Mouse (Mus musculus) mouse embryonic stem cell (cell line): ENCODE measurements around the gene Plbd2.

Experiments used
- in situ Hi-C, 2 experiments: fragments of 300-500 bp; cut with MboI; formaldehyde crosslinking; loops; 1 replicate in 1 of 2; 3 replicates in 1 of 2; pipeline ENCODE4 v1.14.3; 2019 to 2020; ENCODE audit warnings: low sequenced_read_pairs in 2 of 2, low pct_unique_long_range_greater_than_20kb in 1 of 2, mixed read lengths in 1 of 2; ENCODE audit not compliant: unreplicated experiment in 1 of 2

Gene Plbd2

DNA sequence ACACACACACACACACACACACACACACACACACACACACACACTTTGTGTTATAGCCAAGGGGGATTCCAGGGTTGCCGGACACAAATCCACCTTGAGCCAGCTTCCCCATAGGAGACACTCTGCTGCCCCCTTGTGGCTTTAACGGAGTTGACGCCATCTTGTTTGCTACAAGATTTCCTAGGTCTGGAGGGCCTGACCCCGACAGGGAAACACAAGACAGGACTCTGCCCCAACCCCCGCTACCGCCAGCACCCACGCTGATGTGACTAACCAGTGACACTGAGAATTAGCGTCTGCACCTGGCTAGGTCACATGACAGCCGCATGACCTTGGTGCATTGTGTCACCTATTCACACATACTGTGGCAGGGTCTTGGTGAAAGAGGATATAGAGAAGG, 45.8 kb downstream of the Plbd2 start:
- in situ Hi-C loops, result loop anchor here in 1 of 2 experiments (25.0 kb wide), 1 partner anchor 170 kb away; no protein-coding TSS in a partner anchor

- in situ Hi-C loops, result loop anchor here in 1 of 2 experiments (25.0 kb wide), 1 partner anchor 170 kb away; no protein-coding TSS in a partner anchor
Measured at GRCm38 (mm10) chr5:120456841-120457554, 46.4 kb downstream of the Plbd2 start.

DNA sequence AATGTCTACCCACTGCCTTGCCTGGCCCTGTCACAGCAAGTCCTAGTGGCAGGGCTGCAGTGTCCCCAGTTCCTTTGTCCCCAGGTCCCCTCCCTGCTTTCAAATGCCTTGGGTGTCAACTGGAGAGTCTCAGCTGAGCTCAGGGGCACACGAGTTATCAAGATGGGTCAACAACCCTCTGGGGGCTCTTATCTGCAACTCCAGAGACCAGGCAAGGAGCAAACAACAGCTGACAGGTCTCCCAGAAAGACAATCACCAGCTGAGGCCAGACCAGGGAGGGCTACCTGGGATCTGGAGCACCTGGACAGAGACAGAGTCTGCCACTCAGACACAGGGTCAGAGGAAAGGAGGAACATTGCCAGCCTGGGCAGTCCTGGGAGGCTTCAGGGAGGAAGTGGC, 47.2 kb downstream of the Plbd2 start:
- in situ Hi-C loops, result loop anchor here in 1 of 2 experiments (25.0 kb wide), 1 partner anchor 169 kb away; no protein-coding TSS in a partner anchor

- in situ Hi-C loops, result loop anchor here in 1 of 2 experiments (25.0 kb wide), 1 partner anchor 168 kb away; no protein-coding TSS in a partner anchor
Measured at GRCm38 (mm10) chr5:120454756-120455337, 48.6 kb downstream of the Plbd2 start.

- in situ Hi-C loops, result loop anchor here in 1 of 2 experiments (25.0 kb wide), 1 partner anchor 785 kb away; the partner anchor contains the start of gene Tbx3
Measured at GRCm38 (mm10) chr5:120447305-120447704, 56.1 kb downstream of the Plbd2 start.

- in situ Hi-C loops, result loop anchor here in 1 of 2 experiments (25.0 kb wide), 1 partner anchor 778 kb away; the partner anchor contains the start of gene Tbx3
Measured at GRCm38 (mm10) chr5:120440733-120441132, 62.7 kb downstream of the Plbd2 start.

DNA sequence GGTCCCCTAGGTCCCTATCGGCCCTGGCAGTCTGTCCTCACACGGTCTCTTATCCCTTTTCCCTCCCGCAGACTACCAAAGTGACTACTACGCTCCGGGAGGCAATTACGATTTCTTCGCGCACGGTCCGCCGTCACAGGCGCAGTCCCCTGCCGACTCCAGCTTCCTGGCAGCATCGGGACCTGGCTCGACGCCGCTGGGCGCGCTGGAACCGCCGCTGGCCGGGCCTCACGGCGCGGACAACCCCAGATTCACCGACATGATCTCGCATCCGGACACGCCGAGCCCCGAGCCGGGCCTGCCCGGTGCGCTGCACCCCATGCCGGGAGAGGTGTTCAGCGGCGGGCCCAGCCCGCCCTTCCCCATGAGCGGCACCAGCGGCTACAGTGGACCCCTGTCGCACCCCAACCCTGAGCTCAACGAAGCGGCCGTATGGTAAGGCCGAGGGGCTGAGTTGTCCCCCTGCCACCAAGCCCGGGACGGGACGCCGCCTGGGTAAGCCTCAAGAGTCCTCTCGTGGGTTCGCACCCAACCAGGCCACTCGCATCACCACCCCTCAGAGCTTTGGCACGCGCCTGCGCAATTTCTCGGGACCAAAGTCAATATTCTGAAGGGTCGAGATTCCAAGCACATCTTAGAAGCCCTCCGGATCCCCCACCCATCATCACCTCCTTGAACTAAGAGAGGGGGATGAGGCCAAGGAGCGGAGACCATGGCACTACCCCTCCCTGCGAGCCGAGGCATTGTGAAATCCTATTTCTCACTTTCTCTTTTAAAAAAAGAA, 63.3 kb downstream of the Plbd2 start:
- in situ Hi-C loops, result loop anchor here in 1 of 2 experiments (25.0 kb wide), 1 partner anchor 778 kb away; the partner anchor contains the start of gene Tbx3

- in situ Hi-C loops, result loop anchor here in 1 of 2 experiments (25.0 kb wide), 1 partner anchor 777 kb away; the partner anchor contains the start of gene Tbx3
Measured at GRCm38 (mm10) chr5:120438991-120439710, 64.3 kb downstream of the Plbd2 start.

GRCm38 (mm10) chr5:120438469-120438868, 65.0 kb downstream of the Plbd2 start:
- in situ Hi-C loops, result loop anchor here in 1 of 2 experiments (25.0 kb wide), 1 partner anchor 776 kb away; the partner anchor contains the start of gene Tbx3

GRCm38 (mm10) chr5:120437986-120438385, 65.4 kb downstream of the Plbd2 start:
- in situ Hi-C loops, result loop anchor here in 1 of 2 experiments (25.0 kb wide), 1 partner anchor 776 kb away; the partner anchor contains the start of gene Tbx3

DNA sequence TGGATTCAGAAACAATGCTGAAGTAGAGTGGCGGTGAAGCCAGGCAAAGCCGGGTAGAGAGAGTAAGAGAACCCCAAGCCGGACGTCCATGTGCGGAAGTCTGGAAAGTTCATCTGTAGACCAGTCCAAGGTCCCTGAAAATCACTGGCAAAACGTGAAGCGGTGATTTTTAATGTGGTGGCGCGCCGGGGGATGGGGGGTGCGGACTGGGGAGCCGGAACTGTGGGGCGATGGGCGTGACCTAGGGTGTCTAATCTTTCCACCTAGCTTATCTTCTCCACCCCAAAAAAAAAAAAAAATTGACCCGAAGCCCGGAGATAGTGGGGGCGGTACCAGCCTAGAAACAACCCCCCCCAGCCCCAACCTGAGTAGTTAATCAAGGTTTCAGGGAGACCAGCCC, 65.9 kb downstream of the Plbd2 start:
- in situ Hi-C loops, result loop anchor here in 1 of 2 experiments (25.0 kb wide), 1 partner anchor 775 kb away; the partner anchor contains the start of gene Tbx3

GRCm38 (mm10) chr5:120436885-120437495, 66.4 kb downstream of the Plbd2 start:
- in situ Hi-C loops, result loop anchor here in 1 of 2 experiments (25.0 kb wide), 1 partner anchor 775 kb away; the partner anchor contains the start of gene Tbx3

DNA sequence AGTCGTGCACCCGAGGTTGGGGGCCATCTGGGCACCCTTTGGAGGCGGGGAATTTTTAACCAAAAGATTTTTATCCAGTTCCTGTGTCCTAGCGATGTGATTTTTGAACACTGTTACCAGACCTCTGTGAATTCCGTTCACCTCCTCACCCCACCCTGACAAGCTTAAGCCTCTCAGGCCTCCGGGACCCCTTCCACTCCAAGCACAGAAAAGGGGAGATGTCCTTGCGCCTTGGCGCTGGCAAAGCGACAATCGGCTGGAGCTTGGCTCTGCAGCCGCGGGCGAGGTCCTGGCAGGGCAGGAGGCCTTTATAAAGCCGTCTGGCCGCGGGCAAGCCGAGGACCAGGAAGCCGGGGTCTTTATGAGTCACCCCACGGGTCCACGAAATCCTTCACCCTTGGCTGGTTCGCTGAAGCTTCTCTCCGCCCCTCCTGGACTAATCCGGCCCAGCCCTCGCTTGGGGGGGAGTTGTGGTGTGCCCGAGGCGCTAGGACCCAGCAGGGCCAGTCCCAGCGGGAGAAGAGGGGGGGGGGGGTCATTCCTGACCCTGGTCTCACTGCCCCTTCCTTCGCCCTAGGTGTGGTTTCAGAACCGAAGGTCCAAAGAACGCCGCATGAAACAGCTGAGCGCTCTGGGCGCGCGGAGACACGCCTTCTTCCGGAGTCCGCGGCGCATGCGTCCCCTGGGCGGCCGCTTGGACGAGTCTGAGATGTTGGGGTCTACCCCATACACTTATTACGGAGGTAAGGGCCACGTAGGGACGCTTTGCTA, 67.5 kb downstream of the Plbd2 start:
- in situ Hi-C loops, result loop anchor here in 1 of 2 experiments (25.0 kb wide), 1 partner anchor 774 kb away; the partner anchor contains the start of gene Tbx3

DNA sequence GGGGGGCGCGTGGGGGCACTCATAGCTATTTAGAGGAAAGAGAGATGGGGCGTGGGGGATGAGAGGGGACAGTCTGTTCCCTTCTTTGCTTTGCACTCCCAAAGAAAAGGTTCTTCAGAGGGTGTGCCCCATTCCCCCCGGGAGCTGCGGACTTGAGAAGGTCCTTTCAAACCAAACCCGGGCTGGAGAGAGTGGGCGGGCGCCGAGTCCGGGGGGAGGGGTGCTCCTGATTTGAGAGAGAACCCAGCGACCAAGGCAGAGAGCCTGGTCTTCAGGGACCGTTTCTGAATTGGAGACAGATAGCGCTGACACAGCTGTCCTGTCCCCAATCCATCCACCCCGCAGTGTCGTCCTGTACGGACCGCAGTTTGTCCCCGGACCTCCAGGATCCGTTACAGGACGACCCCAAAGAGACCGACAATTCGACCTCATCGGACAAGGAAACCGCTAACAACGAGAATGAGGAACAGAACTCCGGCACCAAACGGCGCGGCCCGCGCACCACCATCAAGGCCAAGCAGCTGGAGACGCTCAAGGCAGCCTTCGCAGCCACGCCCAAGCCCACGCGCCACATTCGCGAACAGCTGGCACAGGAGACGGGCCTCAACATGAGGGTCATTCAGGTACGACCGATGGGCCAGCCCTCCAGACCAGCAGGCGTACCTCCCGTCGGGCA, 68.3 kb downstream of the Plbd2 start:
- in situ Hi-C loops, result loop anchor here in 1 of 2 experiments (25.0 kb wide), 1 partner anchor 773 kb away; the partner anchor contains the start of gene Tbx3

DNA sequence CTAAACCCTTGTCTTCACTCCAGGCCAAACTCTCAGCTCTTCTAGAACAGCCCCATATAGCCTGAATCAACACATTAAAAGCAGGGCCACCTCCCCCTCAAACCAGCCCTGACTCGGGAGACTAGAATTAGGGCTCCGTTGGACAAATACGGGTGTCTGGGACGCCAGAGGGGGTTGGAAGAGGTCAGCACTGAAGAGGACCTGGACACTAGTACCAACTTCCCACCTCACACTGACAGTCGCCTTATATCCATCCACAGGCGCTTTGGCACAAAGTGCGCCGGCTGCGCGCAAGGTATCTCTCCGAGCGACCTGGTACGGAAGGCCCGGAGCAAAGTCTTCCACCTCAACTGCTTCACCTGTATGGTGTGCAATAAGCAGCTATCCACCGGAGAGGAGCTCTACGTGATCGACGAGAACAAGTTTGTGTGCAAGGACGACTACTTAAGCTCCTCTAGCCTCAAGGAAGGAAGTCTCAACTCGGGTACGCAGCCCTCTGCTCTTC, 69.1 kb downstream of the Plbd2 start:
- in situ Hi-C loops, result loop anchor here in 1 of 2 experiments (5.0 to 25.0 kb wide), 2 partner anchors 597 to 772 kb away; partner anchors contain the start of gene Tbx3
